Mouse (Mus musculus) cerebellum, adult 2 months (tissue): ENCODE measurements around the gene Prdm10. TPM values are rescaled to one million over a fixed set of nuclear protein-coding genes. Genes with fewer than 3 reads are reported as not detected.

ENCODE experiments used
- DNase-seq, 2 experiments: peaks; one replicate each; pipeline ENCODE4 v3.0.0; 2021
- H3K27ac ChIP-seq: fragments of 200-500 bp; 2 replicates; pipeline ENCODE4 v1.5.1; 2012; ENCODE audit warnings: low read length, control low read depth, inconsistent platforms; ENCODE audit not compliant: insufficient read depth
- H3K27me3 ChIP-seq: fragments of 200-500 bp; 2 replicates; pipeline ENCODE4 v1.6.1; 2012; ENCODE audit warnings: inconsistent platforms, mild to moderate bottlenecking, low read length, moderate library complexity; ENCODE audit not compliant: control insufficient read depth, insufficient read depth
- H3K4me1 ChIP-seq: fragments of 200-500 bp; 2 replicates; pipeline ENCODE4 v1.6.1; 2011; ENCODE audit warnings: low read length; ENCODE audit not compliant: control insufficient read depth, insufficient read depth
- H3K4me3 ChIP-seq: fragments of 200-500 bp; replicated peaks from 2 replicates; pipeline ENCODE3; 2011; ENCODE audit warnings: mild to moderate bottlenecking, low read depth, low read length, control low read depth; ENCODE audit not compliant: insufficient read depth
- CTCF ChIP-seq: fragments of 200-500 bp; IDR thresholded peaks from 2 replicates; pipeline ENCODE4 v1.5.1; 2011; ENCODE audit warnings: low read depth, mild to moderate bottlenecking, control low read depth, low read length, moderate library complexity, borderline replicate concordance; ENCODE audit not compliant: insufficient read depth
- POLR2A ChIP-seq: fragments of 200-500 bp; IDR thresholded peaks from 2 replicates; pipeline ENCODE4 v1.6.1; 2011; ENCODE audit warnings: low read length, control low read depth, borderline replicate concordance; ENCODE audit not compliant: insufficient read depth
- WGBS: fragments of 180-500 bp; shearing (Covaris S2); methylation state at CpG from one replicate; pipeline ENCODE4 v1.1.7; 2018; 5-methylcytosine and 5-hydroxymethylcytosine counted together
- polyA plus RNA-seq: library from polyadenylated mRNA; depleted of rRNA; stranded (reverse); fragments of >200 nt; gene quantifications from 2 replicates; pipeline ENCODE4 v1.2.3, GENCODE M21; 2012

The Prdm10 gene
- polyA plus RNA-seq, 1 experiment = 21.5 TPM

GRCm38 (mm10) chr9:31282536-31282935 lies 2.2 kb downstream of the Prdm10 start:
- Histone ChIP-seq H3K4me3 (peak overlapping the region; percentile 87), H3K4me1 (peaks cover 6% of the 10 kb centered on the region; the same call in 1 of the 2 replicates), H3K27me3 (no peaks in the 10 kb centered on the region), H3K27ac (peak overlapping the region; percentile 90)
- 10% methylated on average over 4 of the region's 4 CpGs for WGBS
- TF ChIP-seq POLR2A (no peak), CTCF (no peak)
- DNase-seq = peak in 1 of 2 experiments; percentile 37

GRCm38 (mm10) chr9:31283044-31283443 lies 2.7 kb downstream of the Prdm10 start:
- Histone ChIP-seq H3K4me3 (no peak overlapping the region), H3K4me1 (peaks cover 6% of the 10 kb centered on the region; the same call in 1 of the 2 replicates), H3K27me3 (no peaks in the 10 kb centered on the region), H3K27ac (peak overlapping the region; percentile 90)
- DNase-seq = no peak
- TF ChIP-seq POLR2A (no peak), CTCF (no peak)
- 76% methylated on average over 4 of the region's 4 CpGs for WGBS

- 90% methylated on average over 3 of the region's 3 CpGs for WGBS
- H3K4me3 ChIP-seq = no peak overlapping the region
- no peak for DNase-seq
- no peaks in the 10 kb centered on the region for H3K27me3 ChIP-seq
- no peak overlapping the region for H3K27ac ChIP-seq
- TF ChIP-seq POLR2A (no peak), CTCF (no peak)
- peaks cover 6% of the 10 kb centered on the region; the same call in 1 of the 2 replicates for H3K4me1 ChIP-seq
These were observed 3.6 kb downstream of the Prdm10 start for GRCm38 (mm10) chr9:31283911-31284310.

- Histone ChIP-seq H3K4me3 (no peak overlapping the region), H3K27ac (peak overlapping the region; percentile 72), H3K27me3 (no peaks in the 10 kb centered on the region), H3K4me1 (peaks cover 9% of the 10 kb centered on the region)
- WGBS = 64% methylated on average over 14 of the region's 14 CpGs
- TF ChIP-seq POLR2A = no peak
- TF ChIP-seq CTCF = no peak
- DNase-seq = peak in 1 of 2 experiments; percentile 50
These were observed 10.0 kb downstream of the Prdm10 start for GRCm38 (mm10) chr9:31290201-31290862.

- Histone ChIP-seq H3K4me1 (peaks cover 16% of the 10 kb centered on the region), H3K27me3 (no peaks in the 10 kb centered on the region), H3K27ac (no peak overlapping the region), H3K4me3 (no peak overlapping the region)
- WGBS = 88% methylated on average over 4 of the region's 4 CpGs
- TF ChIP-seq CTCF (no peak), POLR2A (no peak)
- DNase-seq = no peak
These were observed 11.6 kb downstream of the Prdm10 start for GRCm38 (mm10) chr9:31291978-31292377.

- TF ChIP-seq POLR2A = no peak
- TF ChIP-seq CTCF = no peak
- no peak overlapping the region for H3K4me3 ChIP-seq
- no peaks in the 10 kb centered on the region for H3K27me3 ChIP-seq
- H3K27ac ChIP-seq = no peak overlapping the region
- H3K4me1 ChIP-seq = peaks cover 16% of the 10 kb centered on the region
- no peak for DNase-seq
- 84% methylated on average over 2 of the region's 2 CpGs for WGBS
These were observed 12.9 kb downstream of the Prdm10 start for GRCm38 (mm10) chr9:31293208-31293607.

- H3K27ac ChIP-seq = no peak overlapping the region
- WGBS = 74% methylated on average over 2 of the region's 2 CpGs
- DNase-seq = no peak
These were observed 15.0 kb downstream of the Prdm10 start for GRCm38 (mm10) chr9:31295311-31295710.

GRCm38 (mm10) chr9:31296293-31296692 lies 16.0 kb downstream of the Prdm10 start:
- DNase-seq = peak in 1 of 2 experiments; percentile 44
- TF ChIP-seq POLR2A (no peak), CTCF (no peak)
- Histone ChIP-seq H3K4me3 (no peak overlapping the region), H3K27me3 (no peaks in the 10 kb centered on the region), H3K27ac (peak overlapping the region; percentile 51), H3K4me1 (peaks cover 14% of the 10 kb centered on the region)
- WGBS = 78% methylated on average over 3 of the region's 3 CpGs

More at GRCm38 (mm10) chr9:31295311-31295710, 15.0 kb downstream of the Prdm10 start:
- Histone ChIP-seq H3K4me1 (peaks cover 19% of the 10 kb centered on the region), H3K4me3 (no peak overlapping the region), H3K27me3 (no peaks in the 10 kb centered on the region)
- TF ChIP-seq POLR2A (no peak), CTCF (no peak)
